Mouse (Mus musculus): ENCODE data around the gene Olfr799. TPM values are rescaled to one million over a fixed set of nuclear protein-coding genes. Genes with fewer than 3 reads are reported as not detected.

Gene Olfr799
- total and polyA plus RNA-seq, 3 experiments = not detected

- Histone ChIP-seq H3K27ac (ENCODE audit: control insufficient read depth, low read depth, low read length) (no peak within 1 kb of the TSS), H3K4me1 (ENCODE audit: control insufficient read depth in 1 of 2, insufficient read depth in 2 of 2, low read length in 2 of 2) (no peaks in the 10 kb centered on the region), H3K36me3 (ENCODE audit: control insufficient read depth in 1 of 2, insufficient read depth in 2 of 2, low read length in 2 of 2) (no peaks in the 10 kb centered on the region), H3K9ac (ENCODE audit: control insufficient read depth, low read depth, low read length, poor library complexity, severe bottlenecking) (no peak within 1 kb of the TSS), H3K79me2 (ENCODE audit: control insufficient read depth, insufficient read depth, low read length, poor library complexity) (no peaks in the 10 kb centered on the region), H3K4me3 (ENCODE audit: control insufficient read depth in 1 of 2, insufficient read depth in 1 of 2, low read depth in 2 of 2, low read length in 2 of 2) (no peak within 1 kb of the TSS), H3K27me3 (ENCODE audit: control insufficient read depth in 1 of 2, insufficient read depth in 2 of 2, low read length in 2 of 2) (no peaks in the 10 kb centered on the region), H3K9me3 (replicated peaks; ENCODE audit: insufficient read depth, low read length) (no peaks in the 10 kb centered on the region)
- no peak for DNase-seq (ENCODE audit: low read depth, low spot score)
- TF ChIP-seq TAL1 (IDR thresholded peaks at IDR 0.05; ENCODE audit: low read length) = no peak
- no peak for TF ChIP-seq ZNF384 (IDR thresholded peaks at IDR 0.05; ENCODE audit: low read depth, low read length)
- no peak for TF ChIP-seq CHD1 (IDR thresholded peaks at IDR 0.05; ENCODE audit: low read depth, low read length)
- no peak for TF ChIP-seq CHD2 (IDR thresholded peaks at IDR 0.05; ENCODE audit: low read length)
- no peak for TF ChIP-seq EP300 (IDR thresholded peaks at IDR 0.05; ENCODE audit: low read depth in 1 of 2, low read length in 2 of 2)
- TF ChIP-seq GABPA (IDR thresholded peaks at IDR 0.05; ENCODE audit: low read depth, low read length) = no peak
- TF ChIP-seq HCFC1 (IDR thresholded peaks at IDR 0.05; ENCODE audit: low read depth, low read length) = no peak
- no peak for TF ChIP-seq ZC3H11A (IDR thresholded peaks at IDR 0.05; ENCODE audit: low read depth, low read length)
- no peak for TF ChIP-seq USF1 (IDR thresholded peaks at IDR 0.05; ENCODE audit: low read depth, low read length)
- no peak for TF ChIP-seq POLR2A (IDR thresholded peaks at IDR 0.05; ENCODE audit: control insufficient read depth in 1 of 2, insufficient read depth in 1 of 2, low read depth in 1 of 2, low read length in 2 of 2, poor library complexity in 1 of 2)
- no peak for TF ChIP-seq ETS1 (IDR thresholded peaks at IDR 0.05; ENCODE audit: low read depth, low read length)
- no peak for TF ChIP-seq JUND (IDR thresholded peaks at IDR 0.05; ENCODE audit: low read depth, low read length)
- no peak for TF ChIP-seq MAFK (IDR thresholded peaks at IDR 0.05; ENCODE audit: borderline replicate concordance, low read depth, low read length)
- TF ChIP-seq MYC (IDR thresholded peaks at IDR 0.05; ENCODE audit: low read depth, low read length) = no peak
Measured at GRCm38 (mm10) chr10:129627834-129628233, 9.4 kb upstream of the Olfr799 start, which contains the start of gene Olfr798. Olfr798 (minus strand) TSS chr10:129627934.

DNA sequence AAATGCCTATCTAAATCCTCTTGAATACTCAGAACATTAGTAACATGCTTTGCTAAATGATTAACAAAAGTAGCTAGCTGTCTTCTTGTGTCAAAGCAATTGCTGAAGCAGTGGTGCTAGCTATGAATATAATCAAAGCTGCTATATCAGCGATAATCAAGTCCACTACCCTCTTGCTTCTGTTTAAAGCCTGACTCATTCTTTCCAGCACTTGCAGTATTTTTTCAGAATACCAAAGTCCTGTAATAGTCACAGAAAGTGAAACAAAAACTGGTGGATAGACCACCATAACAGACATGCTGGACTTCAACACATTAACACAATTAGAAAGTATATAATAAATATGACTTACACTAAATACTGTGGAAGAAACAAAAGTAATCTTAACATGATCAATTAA, 14.5 kb downstream of the Olfr799 start:
- Histone ChIP-seq H3K79me2 (ENCODE audit: control insufficient read depth, insufficient read depth, low read length, poor library complexity) (no peaks in the 10 kb centered on the region), H3K27ac (ENCODE audit: control insufficient read depth, low read depth, low read length) (no peak overlapping the region), H3K9me3 (replicated peaks; ENCODE audit: insufficient read depth, low read length) (no peaks in the 10 kb centered on the region), H3K9ac (ENCODE audit: control insufficient read depth, low read depth, low read length, poor library complexity, severe bottlenecking) (no peak overlapping the region), H3K4me1 (ENCODE audit: control insufficient read depth in 1 of 2, insufficient read depth in 2 of 2, low read length in 2 of 2) (no peaks in the 10 kb centered on the region), H3K27me3 (ENCODE audit: control insufficient read depth in 1 of 2, insufficient read depth in 2 of 2, low read length in 2 of 2) (no peaks in the 10 kb centered on the region), H3K4me3 (ENCODE audit: control insufficient read depth in 1 of 2, insufficient read depth in 1 of 2, low read depth in 2 of 2, low read length in 2 of 2) (no peak overlapping the region), H3K36me3 (ENCODE audit: control insufficient read depth in 1 of 2, insufficient read depth in 2 of 2, low read length in 2 of 2) (no peaks in the 10 kb centered on the region)
- TF ChIP-seq HCFC1 (IDR thresholded peaks at IDR 0.05; ENCODE audit: low read depth, low read length) (no peak), TCF12 (IDR thresholded peaks at IDR 0.05; ENCODE audit: low read depth, low read length) (no peak), ETS1 (IDR thresholded peaks at IDR 0.05; ENCODE audit: low read depth, low read length) (no peak), SMC3 (IDR thresholded peaks at IDR 0.05; ENCODE audit: low read depth, low read length) (no peak), KAT2A (conservative IDR thresholded peaks at IDR 0.05; ENCODE audit: low read depth, low read length) (no peak), ZKSCAN1 (IDR thresholded peaks at IDR 0.05; ENCODE audit: low read depth, low read length) (no peak), TAL1 (IDR thresholded peaks at IDR 0.05; ENCODE audit: low read length) (no peak), TBP (IDR thresholded peaks at IDR 0.05; ENCODE audit: low read depth, low read length) (no peak), ELF1 (IDR thresholded peaks at IDR 0.05; ENCODE audit: low read depth, low read length) (no peak)
- no peak for DNase-seq (ENCODE audit: low read depth, low spot score)

All from MEL (cell line).